Mouse (Mus musculus) hindlimb bud, embryonic 11.5 days (tissue): ENCODE measurements around the gene Cd5.

ENCODE experiments used
- DNase-seq: peaks from one replicate; pipeline ENCODE4 v3.0.0-alpha.2; 2012; ENCODE audit warnings: low read depth, low spot score; ENCODE audit errors: extremely low spot score

The Cd5 gene

GRCm38 (mm10) chr19:10731975-10732374 is 6.8 kb downstream of the Cd5 start:
- no peak for DNase-seq

DNA sequence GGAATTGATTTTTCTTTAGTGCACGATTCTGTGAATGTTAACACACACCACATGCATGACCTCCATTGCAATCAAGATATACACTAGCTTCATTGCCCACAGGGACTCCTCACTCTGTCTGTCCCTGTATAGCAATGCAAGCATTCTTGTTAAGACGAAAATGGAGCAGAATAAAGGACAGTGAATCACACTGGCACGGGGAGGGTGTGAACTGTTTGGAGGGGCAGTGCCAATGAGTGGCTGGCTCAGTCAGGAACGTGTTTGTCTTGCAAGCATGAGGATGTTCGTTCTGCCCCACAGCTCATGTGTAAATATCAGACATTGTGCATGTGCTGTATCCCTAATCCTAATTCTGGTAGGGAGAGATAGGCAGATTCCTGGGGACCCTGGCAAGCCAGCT is 8.3 kb downstream of the Cd5 start:
- DNase-seq: no peak

DNA sequence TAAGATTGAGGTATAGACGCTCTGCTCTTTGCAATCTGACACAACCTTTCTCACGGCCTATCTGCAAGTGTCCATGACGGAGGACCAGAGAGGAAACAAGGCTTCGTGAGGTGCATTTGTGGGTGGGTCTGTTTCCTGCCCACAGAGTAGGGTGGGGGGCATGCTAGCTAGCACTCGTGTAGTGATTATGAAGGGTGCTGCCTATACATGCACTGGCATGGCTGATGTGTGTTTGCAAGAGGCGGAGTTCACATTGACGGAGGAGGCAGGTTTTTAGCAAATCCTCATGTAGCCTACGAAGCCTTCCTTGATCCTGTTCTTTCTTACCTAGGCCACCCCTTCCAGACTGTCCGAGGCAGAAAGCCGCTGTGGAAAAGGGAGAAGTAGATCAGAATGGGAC is 8.9 kb downstream of the Cd5 start:
- no peak for DNase-seq

DNA sequence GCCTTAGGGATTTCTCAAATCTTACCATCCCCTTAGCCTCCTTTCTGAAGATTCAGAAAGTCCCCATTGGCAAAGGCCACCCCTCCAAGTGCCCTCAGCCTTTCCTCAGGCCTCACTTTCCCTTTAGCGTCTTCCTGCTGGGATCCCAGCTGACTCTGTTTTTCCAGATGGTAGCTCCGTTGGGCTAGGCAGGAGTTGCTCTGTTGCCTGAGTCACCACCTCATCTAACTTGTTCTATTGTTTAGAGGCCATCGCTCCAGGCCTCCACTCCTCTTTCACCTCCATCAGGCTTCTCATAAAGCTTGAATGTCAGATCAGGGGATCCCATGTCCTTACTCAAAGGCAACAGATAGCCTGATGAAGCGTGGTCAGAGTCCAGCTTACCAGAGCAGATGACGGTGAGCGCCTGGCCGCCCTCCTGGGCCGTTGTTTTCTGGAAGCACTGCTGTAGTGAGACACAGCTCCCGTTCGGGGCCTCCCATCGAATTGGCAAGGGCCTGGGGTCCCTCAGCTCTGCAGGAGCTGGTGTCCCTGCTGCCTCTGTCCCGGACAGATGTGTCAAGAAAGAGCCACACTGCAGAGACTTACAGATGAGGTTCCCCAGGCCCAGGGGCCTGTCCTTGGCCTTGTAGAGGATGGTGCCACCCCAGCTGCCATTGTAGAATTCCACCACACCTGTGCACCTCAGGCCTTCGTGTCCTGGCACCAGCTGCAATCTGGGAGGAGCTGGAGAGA is 14.0 kb downstream of the Cd5 start:
- DNase-seq: no peak

- DNase-seq: peak; percentile 6
Observed at GRCm38 (mm10) chr19:10723649-10724048, 15.2 kb downstream of the Cd5 start.

DNA sequence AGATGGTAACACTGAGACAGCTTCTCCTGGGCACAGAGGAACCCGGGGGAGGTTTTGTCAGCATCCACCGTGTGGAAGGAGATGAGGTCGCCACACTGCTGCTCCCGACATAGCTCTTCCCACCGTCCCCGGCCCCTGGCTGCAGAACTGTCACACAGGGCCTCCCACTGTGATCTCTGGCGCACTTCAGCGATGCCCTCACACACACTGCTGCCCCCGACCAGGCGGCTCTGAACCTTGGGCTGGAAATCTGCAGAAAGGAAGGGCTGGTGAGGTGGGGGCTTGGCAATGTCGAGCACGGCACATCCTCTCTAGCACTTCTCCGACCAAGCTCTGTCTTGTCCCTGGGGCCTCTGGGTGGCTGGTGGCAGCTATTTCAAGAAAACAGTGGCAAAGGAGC is 15.7 kb downstream of the Cd5 start:
- no peak for DNase-seq

DNA sequence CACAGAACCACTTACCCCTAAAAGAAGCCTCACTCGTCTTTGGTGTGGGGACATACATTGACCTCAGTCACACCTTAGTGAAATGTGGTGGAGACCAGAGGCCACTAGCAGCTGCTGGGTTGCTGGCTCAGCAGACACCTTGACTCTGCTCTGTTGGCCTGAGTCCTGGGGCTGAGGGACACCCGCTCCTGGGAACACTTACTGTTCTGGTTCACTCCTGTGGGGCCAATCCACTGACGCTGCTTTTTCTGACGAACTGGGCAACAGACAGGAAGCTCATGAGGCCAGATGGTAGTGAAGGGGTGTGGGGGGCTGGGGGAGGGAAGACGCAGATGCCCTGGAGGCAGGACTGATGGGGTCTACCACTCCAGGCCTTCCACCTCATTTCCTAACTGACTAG is 17.7 kb downstream of the Cd5 start:
- DNase-seq: no peak

DNA sequence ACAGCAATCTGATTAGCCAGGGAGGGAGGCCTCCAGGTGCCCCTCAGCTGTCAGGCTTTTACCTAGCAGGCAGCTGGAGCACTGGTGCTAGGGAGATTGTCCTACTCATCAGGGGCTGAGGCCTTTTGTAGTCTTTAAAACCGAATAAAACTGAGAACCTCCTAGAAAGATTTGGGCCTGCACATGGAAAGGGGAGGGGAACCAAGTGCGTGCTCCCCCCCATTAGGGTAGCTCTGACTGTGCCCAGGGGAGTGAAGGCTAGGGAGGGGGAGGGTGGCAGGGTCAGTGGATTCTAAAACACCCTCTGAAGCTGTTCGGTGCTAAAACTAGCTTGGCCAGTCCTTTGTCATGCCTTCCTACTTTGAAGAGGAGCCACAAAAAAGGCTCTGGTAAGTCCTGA is 18.3 kb downstream of the Cd5 start:
- no peak for DNase-seq

- DNase-seq: peak; percentile 8
Observed at GRCm38 (mm10) chr19:10719751-10720150, 19.1 kb downstream of the Cd5 start.

DNA sequence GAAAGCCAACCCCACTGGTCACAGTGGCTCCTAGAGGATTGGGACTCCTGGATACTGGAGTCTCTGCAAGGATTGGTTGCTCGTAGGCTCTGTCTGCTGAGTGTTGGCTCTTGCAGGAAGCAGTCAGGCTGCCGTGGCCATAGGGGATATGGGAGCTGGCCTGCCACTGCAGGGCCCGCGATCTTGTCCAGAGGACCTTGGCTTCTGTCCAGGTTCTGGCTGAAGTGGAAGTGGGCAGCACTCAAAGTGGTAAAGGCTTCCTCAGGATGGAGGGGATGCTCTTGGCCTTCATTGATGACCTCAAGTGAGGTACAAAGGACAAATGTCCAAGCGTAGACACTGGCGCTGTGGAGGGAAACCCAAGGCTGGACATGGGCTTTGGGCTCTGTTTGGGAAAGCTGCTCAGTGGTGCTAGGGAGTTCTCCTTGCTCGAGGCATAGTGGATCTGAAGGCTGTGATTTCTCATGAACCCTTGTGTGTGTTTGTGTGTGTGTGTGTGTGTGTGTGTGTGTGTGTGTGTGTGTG is 20.5 kb downstream of the Cd5 start:
- DNase-seq: no peak

DNA sequence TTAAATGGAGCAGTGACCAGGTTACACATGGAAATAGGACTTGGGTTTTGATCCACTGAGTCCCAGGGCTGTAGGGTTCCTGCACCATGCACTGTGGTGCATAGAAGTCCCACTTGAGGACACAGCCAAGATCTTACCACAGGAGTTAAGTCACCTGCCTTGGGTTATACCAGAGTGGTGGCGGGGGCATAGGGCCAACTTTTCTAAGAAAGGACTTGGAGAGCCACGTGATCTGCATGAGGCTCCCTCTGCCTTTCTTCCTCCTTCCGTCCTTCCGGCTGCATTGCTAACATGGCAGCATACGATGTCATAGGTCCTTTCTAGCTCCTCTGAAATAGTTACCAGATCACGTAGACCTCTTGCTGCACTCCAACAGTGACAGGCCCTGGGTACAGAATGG is 23.3 kb downstream of the Cd5 start:
- DNase-seq: no peak

DNA sequence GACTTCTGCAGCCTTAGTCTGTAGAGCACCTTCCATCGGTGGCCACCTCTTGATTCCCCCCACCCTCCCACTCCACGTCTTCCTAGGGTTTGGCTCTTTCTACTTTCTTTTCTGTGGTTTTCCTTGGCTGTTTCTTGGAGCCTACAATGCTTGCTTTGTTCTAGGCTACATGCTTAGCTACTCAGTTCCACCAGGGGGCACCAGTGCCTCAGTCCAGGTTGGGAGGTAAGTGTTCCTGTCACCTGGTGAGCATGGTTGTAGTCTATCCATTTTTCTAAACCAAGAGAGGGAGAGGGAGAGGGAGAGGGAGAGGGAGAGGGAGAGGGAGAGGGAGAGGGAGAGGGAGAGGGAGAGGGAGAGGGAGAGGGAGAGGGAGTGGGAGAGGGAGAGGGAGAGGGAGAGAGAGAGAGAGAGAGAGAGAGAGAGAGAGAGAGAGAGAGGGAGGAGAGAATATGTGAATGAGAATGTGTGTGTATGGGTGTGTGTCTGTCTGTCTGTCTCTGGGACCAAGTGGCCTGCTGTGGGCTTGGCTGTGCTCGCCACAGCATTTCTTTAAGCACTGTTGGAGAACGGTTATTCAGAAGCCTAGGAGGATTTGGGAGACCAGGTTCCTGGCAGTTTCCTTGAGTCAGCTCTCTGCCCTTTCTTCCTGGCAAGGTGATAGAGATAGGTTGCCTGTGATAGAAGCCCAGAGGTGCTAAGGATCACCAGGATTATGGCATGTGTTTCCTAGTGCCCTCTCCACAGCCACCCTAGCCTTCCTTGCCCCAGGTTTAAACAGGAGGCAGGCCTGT is 23.9 kb downstream of the Cd5 start:
- peak; percentile 64 for DNase-seq

GRCm38 (mm10) chr19:10714168-10714567 is 24.6 kb downstream of the Cd5 start:
- DNase-seq: no peak

- no peak for DNase-seq
Observed at GRCm38 (mm10) chr19:10713551-10713950, 25.3 kb downstream of the Cd5 start.

- DNase-seq: no peak
Observed at GRCm38 (mm10) chr19:10712646-10713045, 26.2 kb downstream of the Cd5 start.

DNA sequence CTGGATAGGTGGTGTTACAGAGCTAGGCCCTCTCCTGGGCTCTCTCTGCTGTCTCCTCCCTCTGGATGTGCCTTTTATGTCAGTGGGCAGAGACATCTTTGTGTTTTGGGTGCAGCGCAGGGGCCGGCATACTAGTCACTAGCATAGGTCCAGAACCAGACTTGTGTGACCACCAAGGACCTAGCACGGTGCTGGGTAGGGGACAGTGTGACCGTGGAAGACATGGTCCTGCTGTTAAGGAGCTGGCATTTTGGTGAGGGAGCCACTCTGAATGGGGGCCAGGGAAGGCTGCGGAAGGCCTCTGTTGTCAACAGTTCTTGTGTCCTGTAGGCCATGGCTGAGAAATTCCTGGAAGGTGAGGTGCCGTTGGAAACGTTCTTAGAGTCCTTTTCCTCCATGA is 26.6 kb downstream of the Cd5 start:
- no peak for DNase-seq

DNA sequence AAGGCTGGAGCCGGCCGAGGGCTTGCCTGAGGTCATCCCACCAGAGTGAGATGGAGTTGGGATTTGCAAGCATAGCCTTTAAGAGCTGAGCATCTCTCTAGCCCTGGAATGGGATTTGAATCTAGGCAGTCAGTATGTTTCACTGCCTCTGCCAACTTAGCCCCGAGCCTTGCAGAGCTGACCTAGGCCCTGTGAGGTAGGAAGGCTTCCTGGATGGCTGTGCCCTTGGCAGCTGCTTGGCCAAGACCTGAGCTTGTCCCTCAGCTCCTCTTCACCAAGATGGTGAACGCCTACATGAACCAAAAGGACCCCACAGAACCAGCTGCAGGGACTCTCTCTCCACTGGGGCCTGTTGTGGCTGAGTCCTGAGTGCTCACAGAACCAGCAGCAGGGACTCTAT is 28.1 kb downstream of the Cd5 start:
- DNase-seq: no peak

DNA sequence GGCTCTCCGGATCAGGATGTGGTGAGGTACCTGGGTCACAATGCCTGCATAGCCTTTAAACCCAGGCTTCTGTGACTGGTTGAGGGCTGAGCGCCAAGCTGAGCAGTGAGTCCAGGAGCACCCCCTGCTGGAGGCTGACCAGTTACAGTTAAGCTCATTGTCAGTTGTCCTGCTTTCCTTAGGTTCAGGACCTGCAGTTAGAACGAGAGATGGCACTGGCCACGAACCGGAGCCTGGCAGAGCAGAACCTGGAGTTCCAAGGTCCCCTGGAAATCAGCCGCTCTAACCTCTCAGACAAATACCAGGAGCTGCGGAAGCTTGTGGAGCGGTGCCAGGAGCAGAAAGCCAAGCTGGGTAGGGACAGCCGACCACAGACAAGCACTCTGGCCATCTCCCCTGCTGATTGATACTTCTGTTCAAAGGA is 28.7 kb downstream of the Cd5 start:
- DNase-seq: no peak

- peak; percentile 60 for DNase-seq
Observed at GRCm38 (mm10) chr19:10709360-10710087, 29.3 kb downstream of the Cd5 start.

- DNase-seq: no peak
Observed at GRCm38 (mm10) chr19:10708900-10709299, 29.9 kb downstream of the Cd5 start.

DNA sequence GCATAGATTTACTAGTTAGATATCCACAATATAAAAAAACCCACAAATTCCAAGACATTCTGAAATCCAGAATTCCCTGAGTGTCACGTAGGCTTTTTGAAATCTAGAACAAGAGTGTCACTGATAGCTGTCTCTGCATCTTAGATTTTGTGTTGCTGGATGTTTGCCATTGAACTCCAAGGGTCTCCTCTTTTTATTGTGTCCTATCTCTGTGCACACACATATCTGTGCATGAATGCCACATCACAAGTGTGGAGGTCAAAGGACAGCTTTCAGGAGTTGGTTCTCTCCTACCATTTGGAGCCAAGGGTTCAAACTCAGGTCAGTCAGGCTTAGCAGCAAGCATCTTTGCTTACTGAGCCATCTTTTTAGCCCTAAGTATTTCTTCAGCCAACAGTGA is 30.9 kb downstream of the Cd5 start:
- no peak for DNase-seq
